ENCODE assay signal across 8 mouse cellular contexts in the genomic region with DNA sequence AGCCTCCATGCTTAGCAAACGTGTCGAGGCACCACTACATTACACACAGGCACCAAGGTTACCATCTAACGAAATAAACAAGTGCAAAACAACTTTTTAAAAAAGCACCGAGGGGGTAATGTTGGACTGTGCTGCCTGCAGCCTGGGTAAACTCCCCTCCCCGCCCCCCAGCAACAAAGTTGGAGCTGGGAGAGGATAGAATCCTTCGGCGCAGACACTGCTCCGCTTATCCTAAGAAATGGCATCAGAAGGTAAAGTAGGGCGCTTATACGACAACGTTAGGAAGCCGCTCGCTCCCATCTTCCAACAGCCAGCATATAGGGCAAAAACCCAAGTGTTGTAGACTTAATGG. TPM values are rescaled to one million over a fixed set of nuclear protein-coding genes. Genes with fewer than 3 reads are reported as not detected.
DNase-seq lines count a peak whose midpoint lies in the region; ATAC-seq lines count a peak whose summit lies in the region.

No protein-coding gene starts in this region.

- H3K27me3 ChIP-seq in heart, embryonic 12.5 days (replicated peaks): no peaks in the 10 kb centered on the region
- no peaks in the 10 kb centered on the region for H3K27me3 ChIP-seq in embryonic facial prominence, embryonic 13.5 days
- no peaks in the 10 kb centered on the region for H3K27me3 ChIP-seq in midbrain, embryonic 12.5 days

- no peak for DNase-seq in heart, adult 8-10 months (ENCODE audit: low spot score)
- peak; percentile 69 for DNase-seq in induced T-regulatory cell, adult 2 months (ENCODE audit: low read depth)
- DNase-seq in right cerebral cortex, adult 2 months (ENCODE audit: low spot score in 2 of 2): no peak
- DNase-seq in ovary, postnatal 14 days (ENCODE audit: low spot score): no peak

- peak overlapping the region; percentile 82 for H3K4me3 ChIP-seq in heart, embryonic 12.5 days
- peak overlapping the region; percentile 97 for H3K4me3 ChIP-seq in embryonic facial prominence, embryonic 13.5 days
- H3K4me3 ChIP-seq in midbrain, embryonic 12.5 days: peak overlapping the region; percentile 93

- peak overlapping the region; percentile 97 for H3K27ac ChIP-seq in heart, embryonic 12.5 days (ENCODE audit: poor library complexity, severe bottlenecking)
- H3K27ac ChIP-seq in embryonic facial prominence, embryonic 13.5 days: peak overlapping the region; percentile 96
- peak overlapping the region; percentile 91; the same call in 1 of the 2 replicates for H3K27ac ChIP-seq in midbrain, embryonic 12.5 days (replicated peaks)

- H3K9me3 ChIP-seq in heart, embryonic 12.5 days (replicated peaks): no peaks in the 10 kb centered on the region
- H3K9me3 ChIP-seq in embryonic facial prominence, embryonic 13.5 days: no peaks in the 10 kb centered on the region
- H3K9me3 ChIP-seq in midbrain, embryonic 12.5 days: no peaks in the 10 kb centered on the region

- H3K4me2 ChIP-seq in heart, embryonic 12.5 days: peak overlapping the region; percentile 85
- H3K4me2 ChIP-seq in embryonic facial prominence, embryonic 13.5 days: peak overlapping the region; percentile 74
- peak overlapping the region; percentile 88 for H3K4me2 ChIP-seq in midbrain, embryonic 12.5 days (replicated peaks)

- H3K4me1 ChIP-seq in heart, embryonic 12.5 days (replicated peaks): peaks cover 34% of the 10 kb centered on the region
- H3K4me1 ChIP-seq in embryonic facial prominence, embryonic 13.5 days: peaks cover 42% of the 10 kb centered on the region
- peaks cover 16% of the 10 kb centered on the region for H3K4me1 ChIP-seq in midbrain, embryonic 12.5 days

- peak overlapping the region; percentile 94 for H3K9ac ChIP-seq in heart, embryonic 12.5 days
- peak overlapping the region; percentile 97 for H3K9ac ChIP-seq in embryonic facial prominence, embryonic 13.5 days
- H3K9ac ChIP-seq in midbrain, embryonic 12.5 days (replicated peaks): peak overlapping the region; percentile 84

- ATAC-seq in heart, embryonic 12.5 days (ENCODE audit: insufficient number of reproducible peaks, low FRiP score): no peak
- peak; percentile 14 for ATAC-seq in CD4-positive, CD25-positive, alpha-beta regulatory T cell, adult 4 months
- ATAC-seq in embryonic facial prominence, embryonic 13.5 days (ENCODE audit: insufficient number of reproducible peaks, insufficient read depth, low FRiP score, low TSS enrichment, low read depth): no peak
- no peak for ATAC-seq in midbrain, embryonic 12.5 days (ENCODE audit: low FRiP score, low read depth)

- H3K36me3 ChIP-seq in heart, embryonic 12.5 days: peaks cover 13% of the 10 kb centered on the region
- peaks cover 12% of the 10 kb centered on the region; the same call in 1 of the 2 replicates for H3K36me3 ChIP-seq in embryonic facial prominence, embryonic 13.5 days
- H3K36me3 ChIP-seq in midbrain, embryonic 12.5 days: peaks cover 5% of the 10 kb centered on the region; the same call in 1 of the 2 replicates

- under 1% methylated on average over 13 of the region's 13 CpGs for WGBS in heart, embryonic 12.5 days
- under 1% methylated on average over 13 of the region's 13 CpGs for WGBS in embryonic facial prominence, embryonic 13.5 days
- 2% methylated on average over 13 of the region's 13 CpGs for WGBS in midbrain, embryonic 12.5 days

RNA-seq across cellular contexts. Expression of a gene that starts 0.8 kb away (rescaled TPM):
- polyA plus RNA-seq in heart, embryonic 12.5 days (2016; fragmentation: Nextera tagmentation; extraction: Ambion mirVana): 20.2 and 20.7 TPM in 2 replicates
- 10 to 100 TPM; 78.8 to 87.7 (median 82.8) TPM for total RNA-seq in heart, adult 8-10 months (2022)
- 10 to 100 TPM; 13.7 to 20.3 TPM for polyA plus RNA-seq in CD4-positive, CD25-positive, alpha-beta regulatory T cell, adult 4 months (2017; shearing (Covaris generic))
- 18.6 and 19.0 TPM in 2 replicates for polyA plus RNA-seq in embryonic facial prominence, embryonic 13.5 days (2015; fragmentation: Nextera tagmentation; extraction: Ambion mirVana)
- 23.4 and 25.7 TPM in 2 replicates for polyA plus RNA-seq in midbrain, embryonic 12.5 days (2016; fragmentation: Nextera tagmentation; extraction: Ambion mirVana)
